Mouse (Mus musculus) bone marrow, adult 2 months (tissue): Measurements from ENCODE around the gene Ifrd1.

Experiments used
- CTCF ChIP-seq: fragments of 200-500 bp; IDR thresholded peaks from 2 replicates; pipeline ENCODE4 v1.5.1; 2011; ENCODE audit warnings: low read length, control low read depth; ENCODE audit not compliant: control insufficient read depth, insufficient read depth
- POLR2A ChIP-seq: fragments of 200-500 bp; IDR thresholded peaks from 2 replicates; pipeline ENCODE4 v1.6.1; 2011; ENCODE audit warnings: low read depth, mild to moderate bottlenecking, control low read depth, low read length, borderline replicate concordance; ENCODE audit not compliant: control insufficient read depth

GRCm38 (mm10) chr12:40154188-40154587 is 94.1 kb downstream of the Ifrd1 start:
- TF ChIP-seq POLR2A: no peak
- TF ChIP-seq CTCF: no peak
